Comparison of ENCODE assay signal across 18 mouse cellular contexts in the genomic region with DNA sequence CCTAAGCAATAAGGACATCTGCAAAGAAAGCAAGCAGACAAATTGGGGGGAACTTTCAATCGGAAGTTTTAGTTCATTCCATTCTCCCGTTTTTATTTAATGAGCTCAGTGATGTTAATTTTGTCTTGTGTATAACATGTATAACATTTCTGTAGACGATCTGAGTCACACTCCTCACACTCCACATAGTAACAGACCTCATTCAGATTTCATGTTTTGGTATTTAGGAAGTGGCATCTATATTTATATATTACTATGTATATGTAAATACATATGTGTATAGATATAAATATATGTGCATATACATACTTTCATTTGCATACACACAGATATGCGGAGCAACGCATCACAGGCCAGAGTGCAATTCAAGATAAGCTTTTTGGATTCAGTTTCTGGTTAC.
"Had no signal": no experiment of that assay in that cellular context is flagged by ENCODE, and none has a peak within 500 bp of the region (broad histone marks: within the 10 kb centered on the region; RNA-seq: fewer than 3 reads in every experiment).

No protein-coding gene starts in this region.

- H3K27me3 ChIP-seq: liver, embryonic 15.5 days; lung, embryonic 15.5 days; midbrain, embryonic 13.5 days; midbrain, embryonic 15.5 days; neural tube, embryonic 12.5 days; stomach, embryonic 15.5 days had no signal

- H3K4me3 ChIP-seq: liver, embryonic 15.5 days; lung, embryonic 15.5 days; midbrain, embryonic 13.5 days; midbrain, embryonic 15.5 days; neural tube, embryonic 12.5 days; stomach, embryonic 15.5 days had no signal

- H3K4me1 ChIP-seq: liver, embryonic 15.5 days; neural tube, embryonic 12.5 days; stomach, embryonic 15.5 days had no signal

- DNase-seq: liver, postnatal 0 days; lung, adult 2 months; lung, postnatal 14 days; lung, postnatal 36 days; right cerebral cortex, postnatal 14 days; thymus, adult 2 months; thymus, postnatal 14 days; thymus, postnatal 36 days had no signal

- H3K27ac ChIP-seq: liver, embryonic 15.5 days; lung, embryonic 15.5 days; macrophage; midbrain, embryonic 13.5 days; midbrain, embryonic 15.5 days; neural tube, embryonic 12.5 days; stomach, embryonic 15.5 days; stomach, postnatal 0 days had no signal

- H3K9me3 ChIP-seq: liver, embryonic 15.5 days; lung, embryonic 15.5 days; midbrain, embryonic 13.5 days; midbrain, embryonic 15.5 days; neural tube, embryonic 12.5 days; stomach, embryonic 15.5 days had no signal

- H3K9ac ChIP-seq: liver, embryonic 15.5 days; liver, postnatal 0 days; lung, embryonic 15.5 days; midbrain, embryonic 13.5 days; midbrain, embryonic 15.5 days; neural tube, embryonic 12.5 days; stomach, embryonic 15.5 days had no signal

- ATAC-seq: liver, postnatal 0 days; lung, postnatal 0 days; midbrain, embryonic 13.5 days; midbrain, embryonic 15.5 days had no signal

- H3K36me3 ChIP-seq: liver, embryonic 15.5 days; lung, embryonic 15.5 days; midbrain, embryonic 13.5 days; midbrain, embryonic 15.5 days; neural tube, embryonic 12.5 days; stomach, embryonic 15.5 days had no signal

- H3K4me2 ChIP-seq: liver, embryonic 15.5 days; lung, embryonic 15.5 days; midbrain, embryonic 11.5 days; midbrain, embryonic 13.5 days; midbrain, embryonic 15.5 days; neural tube, embryonic 12.5 days; stomach, embryonic 15.5 days had no signal
